Mouse (Mus musculus): ENCODE measurements around the gene Ceacam18. TPM values are rescaled to one million over a fixed set of nuclear protein-coding genes. Genes with fewer than 3 reads are reported as not detected.
"Not testable (repeated sequence)": the region's sequence is repeated elsewhere in the genome, so short reads cannot be mapped to it uniquely, and the experiment has no call there.

The Ceacam18 gene
- polyA plus RNA-seq, 1 experiment from 2014 or later: not detected

GRCm38 (mm10) chr7:43654519-43654918 lies 20.0 kb downstream of the Ceacam18 start:
- no peak overlapping the region for H3K9ac ChIP-seq (ENCODE audit: low read depth, low read length)
- H3K4me3 ChIP-seq (ENCODE audit: low read depth, low read length): no peak overlapping the region
- H3K27ac ChIP-seq (replicated peaks; ENCODE audit: low read depth, low read length): no peak overlapping the region
- no peaks in the 10 kb centered on the region for H3K27me3 ChIP-seq (replicated peaks; ENCODE audit: control insufficient read depth, insufficient read depth, low read length)
- no peak for DNase-seq (ENCODE audit: low spot score)
- no peaks in the 10 kb centered on the region for H3K9me3 ChIP-seq (ENCODE audit: control insufficient read depth, low read length)
- H3K4me2 ChIP-seq (ENCODE audit: low read depth, low read length): no peak overlapping the region
- no peak for ATAC-seq (ENCODE audit: low read depth)
- H3K36me3 ChIP-seq (ENCODE audit: control insufficient read depth, insufficient read depth, low read length): no peaks in the 10 kb centered on the region
- no peaks in the 10 kb centered on the region for H3K4me1 ChIP-seq (ENCODE audit: control insufficient read depth, insufficient read depth, low read length)
- WGBS: 80% methylated on average over 3 of the region's 3 CpGs

- H3K36me3 ChIP-seq (ENCODE audit: control insufficient read depth, insufficient read depth, low read length): no peaks in the 10 kb centered on the region
- DNase-seq (ENCODE audit: low spot score): no peak
- ATAC-seq (ENCODE audit: low read depth): no peak
- no peaks in the 10 kb centered on the region for H3K27me3 ChIP-seq (replicated peaks; ENCODE audit: control insufficient read depth, insufficient read depth, low read length)
- H3K4me2 ChIP-seq (ENCODE audit: low read depth, low read length): no peak overlapping the region
- H3K4me1 ChIP-seq (ENCODE audit: control insufficient read depth, insufficient read depth, low read length): no peaks in the 10 kb centered on the region
- no peak overlapping the region for H3K27ac ChIP-seq (replicated peaks; ENCODE audit: low read depth, low read length)
- no peak overlapping the region for H3K4me3 ChIP-seq (ENCODE audit: low read depth, low read length)
- H3K9me3 ChIP-seq (ENCODE audit: control insufficient read depth, low read length): no peaks in the 10 kb centered on the region
- H3K9ac ChIP-seq (ENCODE audit: low read depth, low read length): no peak overlapping the region
- 65% methylated on average over 6 of the region's 6 CpGs for WGBS
Observed at GRCm38 (mm10) chr7:43656232-43656631, 21.7 kb downstream of the Ceacam18 start.

- WGBS: 33% methylated on average over 1 of the region's 1 CpGs
- Histone ChIP-seq H3K4me1 (ENCODE audit: control insufficient read depth, insufficient read depth, low read length) (no peaks in the 10 kb centered on the region), H3K4me2 (ENCODE audit: low read depth, low read length) (no peak within 1 kb of the TSS), H3K9ac (ENCODE audit: low read depth, low read length) (no peak within 1 kb of the TSS), H3K36me3 (ENCODE audit: control insufficient read depth, insufficient read depth, low read length) (no peaks in the 10 kb centered on the region), H3K4me3 (ENCODE audit: low read depth, low read length) (no peak within 1 kb of the TSS), H3K27me3 (replicated peaks; ENCODE audit: control insufficient read depth, insufficient read depth, low read length) (no peaks in the 10 kb centered on the region), H3K27ac (replicated peaks; ENCODE audit: low read depth, low read length) (no peak within 1 kb of the TSS), H3K9me3 (ENCODE audit: control insufficient read depth, low read length) (no peaks in the 10 kb centered on the region)
- DNase-seq (ENCODE audit: low spot score) (no peak), ATAC-seq (ENCODE audit: low read depth) (no peak)
Observed at GRCm38 (mm10) chr7:43660002-43660401, 25.5 kb downstream of the Ceacam18 start, which contains the start of gene Siglece. Gene Siglece, minus strand, starts transcription at chr7:43660161.

GRCm38 (mm10) chr7:43662804-43663203 lies 28.3 kb downstream of the Ceacam18 start:
- H3K4me2 ChIP-seq (ENCODE audit: low read depth, low read length): no peak overlapping the region
- H3K27me3 ChIP-seq (replicated peaks; ENCODE audit: control insufficient read depth, insufficient read depth, low read length): no peaks in the 10 kb centered on the region
- H3K9ac ChIP-seq (ENCODE audit: low read depth, low read length): no peak overlapping the region
- H3K4me3 ChIP-seq (ENCODE audit: low read depth, low read length): no peak overlapping the region
- H3K36me3 ChIP-seq (ENCODE audit: control insufficient read depth, insufficient read depth, low read length): no peaks in the 10 kb centered on the region
- 79% methylated on average over 1 of the region's 1 CpGs for WGBS
- DNase-seq (ENCODE audit: low spot score) (no peak), ATAC-seq (ENCODE audit: low read depth) (no peak)
- no peaks in the 10 kb centered on the region for H3K9me3 ChIP-seq (ENCODE audit: control insufficient read depth, low read length)
- no peaks in the 10 kb centered on the region for H3K4me1 ChIP-seq (ENCODE audit: control insufficient read depth, insufficient read depth, low read length)
- no peak overlapping the region for H3K27ac ChIP-seq (replicated peaks; ENCODE audit: low read depth, low read length)

GRCm38 (mm10) chr7:43667221-43667620 lies 32.7 kb downstream of the Ceacam18 start:
- DNase-seq (ENCODE audit: low spot score); ATAC-seq (ENCODE audit: low read depth); H3K27ac ChIP-seq (replicated peaks; ENCODE audit: low read depth, low read length); H3K4me2 ChIP-seq (ENCODE audit: low read depth, low read length); H3K4me1 ChIP-seq (ENCODE audit: control insufficient read depth, insufficient read depth, low read length); H3K27me3 ChIP-seq (replicated peaks; ENCODE audit: control insufficient read depth, insufficient read depth, low read length); H3K4me3 ChIP-seq (ENCODE audit: low read depth, low read length); H3K36me3 ChIP-seq (ENCODE audit: control insufficient read depth, insufficient read depth, low read length); H3K9me3 ChIP-seq (ENCODE audit: control insufficient read depth, low read length); H3K9ac ChIP-seq (ENCODE audit: low read depth, low read length): not testable (repeated sequence)
- WGBS: 87% methylated on average over 4 of the region's 4 CpGs

GRCm38 (mm10) chr7:43668582-43668981 lies 34.1 kb downstream of the Ceacam18 start:
- no peak overlapping the region for H3K4me3 ChIP-seq (ENCODE audit: low read depth, low read length)
- no peaks in the 10 kb centered on the region for H3K9me3 ChIP-seq (ENCODE audit: control insufficient read depth, low read length)
- no peak for ATAC-seq (ENCODE audit: low read depth)
- peak; percentile 19 for DNase-seq (ENCODE audit: low spot score)
- 17% methylated on average over 3 of the region's 3 CpGs for WGBS
- no peaks in the 10 kb centered on the region for H3K27me3 ChIP-seq (replicated peaks; ENCODE audit: control insufficient read depth, insufficient read depth, low read length)
- H3K4me1 ChIP-seq (ENCODE audit: control insufficient read depth, insufficient read depth, low read length): peaks cover 5% of the 10 kb centered on the region
- no peak overlapping the region for H3K4me2 ChIP-seq (ENCODE audit: low read depth, low read length)
- H3K9ac ChIP-seq (ENCODE audit: low read depth, low read length): no peak overlapping the region
- no peak overlapping the region for H3K27ac ChIP-seq (replicated peaks; ENCODE audit: low read depth, low read length)
- H3K36me3 ChIP-seq (ENCODE audit: control insufficient read depth, insufficient read depth, low read length): no peaks in the 10 kb centered on the region

- H3K4me2 ChIP-seq (ENCODE audit: low read depth, low read length): peak overlapping the region; percentile 71
- H3K27ac ChIP-seq (replicated peaks; ENCODE audit: low read depth, low read length): peak overlapping the region; percentile 30; the same call in 1 of the 2 replicates
- H3K9me3 ChIP-seq (ENCODE audit: control insufficient read depth, low read length): 0 out of 2 replicates have a peak, but pooled peaks cover under 1% of the 10 kb centered on the region
- H3K4me3 ChIP-seq (ENCODE audit: low read depth, low read length): peak overlapping the region; percentile 72
- DNase-seq (ENCODE audit: low spot score) (no peak), ATAC-seq (ENCODE audit: low read depth) (peak; percentile 19)
- peaks cover 21% of the 10 kb centered on the region for H3K36me3 ChIP-seq (ENCODE audit: control insufficient read depth, insufficient read depth, low read length)
- H3K27me3 ChIP-seq (replicated peaks; ENCODE audit: control insufficient read depth, insufficient read depth, low read length): no peaks in the 10 kb centered on the region
- H3K4me1 ChIP-seq (ENCODE audit: control insufficient read depth, insufficient read depth, low read length): peaks cover 5% of the 10 kb centered on the region
- WGBS: 70% methylated on average over 11 of the region's 11 CpGs
- peak overlapping the region; percentile 83 for H3K9ac ChIP-seq (ENCODE audit: low read depth, low read length)
Observed at GRCm38 (mm10) chr7:43671064-43671808, 36.7 kb downstream of the Ceacam18 start.

GRCm38 (mm10) chr7:43671809-43672580 lies 37.5 kb downstream of the Ceacam18 start, which contains the start of gene Ctu1:
Gene Ctu1, plus strand, starts transcription at chr7:43672016.
- peak within 1 kb of the TSS; percentile 71 for H3K4me2 ChIP-seq (ENCODE audit: low read depth, low read length)
- peaks cover 29% of the 10 kb centered on the region for H3K36me3 ChIP-seq (ENCODE audit: control insufficient read depth, insufficient read depth, low read length)
- DNase-seq (ENCODE audit: low spot score) (peak; percentile 99), ATAC-seq (ENCODE audit: low read depth) (peak; percentile 99)
- H3K9me3 ChIP-seq (ENCODE audit: control insufficient read depth, low read length): 0 out of 2 replicates have a peak, but pooled peaks cover 6% of the 10 kb centered on the region
- under 1% methylated on average over 26 of the region's 26 CpGs for WGBS
- H3K9ac ChIP-seq (ENCODE audit: low read depth, low read length): peak within 1 kb of the TSS; percentile 83
- peaks cover 5% of the 10 kb centered on the region for H3K4me1 ChIP-seq (ENCODE audit: control insufficient read depth, insufficient read depth, low read length)
- H3K27me3 ChIP-seq (replicated peaks; ENCODE audit: control insufficient read depth, insufficient read depth, low read length): no peaks in the 10 kb centered on the region
- H3K4me3 ChIP-seq (ENCODE audit: low read depth, low read length): peak within 1 kb of the TSS; percentile 72
- peak within 1 kb of the TSS; percentile 61 for H3K27ac ChIP-seq (replicated peaks; ENCODE audit: low read depth, low read length)

All from embryonic facial prominence, embryonic 14.5 days (tissue).